In the genomic region with DNA sequence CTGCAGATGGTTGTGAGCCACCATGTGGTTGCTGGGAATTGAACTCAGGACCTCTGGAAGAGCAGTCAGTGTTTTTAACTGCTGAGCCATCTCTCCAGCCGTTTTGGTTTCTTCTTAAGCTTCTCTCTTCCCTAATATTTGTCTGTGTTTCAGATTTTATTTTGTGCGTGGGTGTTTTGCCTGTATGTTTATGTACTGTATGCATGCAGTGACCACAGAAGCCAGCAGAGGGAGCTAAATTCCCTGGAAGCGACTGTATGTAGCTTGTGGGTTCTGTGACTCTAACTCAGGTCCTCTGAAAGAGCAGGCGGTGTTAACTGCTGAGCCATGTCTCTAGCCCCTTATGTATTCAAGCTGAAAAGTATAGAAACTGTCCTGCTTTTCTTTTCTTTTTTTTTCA, we compare ENCODE assay signal across 10 mouse cellular contexts. TPM values are rescaled to one million over a fixed set of nuclear protein-coding genes. Genes with fewer than 3 reads are reported as not detected.
DNase-seq lines count a peak whose midpoint lies in the region; ATAC-seq and TF ChIP-seq lines count a peak whose summit lies in the region.
"Had no signal": no experiment of that assay in that cellular context is flagged by ENCODE, and none has a peak within 500 bp of the region (broad histone marks: within the 10 kb centered on the region; RNA-seq: fewer than 3 reads in every experiment).

No protein-coding gene starts in this region.

- peak; percentile 37; the same call in 1 of the 2 replicates for TF ChIP-seq CTCF in cerebellum, adult 2 months (IDR thresholded peaks at IDR 0.05; ENCODE audit: borderline replicate concordance, insufficient read depth, low read depth, low read length)
- TF ChIP-seq CTCF in lung, embryonic 14.5 days (IDR thresholded peaks at IDR 0.05; ENCODE audit: low read depth) = peak; percentile 60

- H3K9me3 ChIP-seq in lung, embryonic 14.5 days (ENCODE audit: low read depth, low read length) = no peaks in the 10 kb centered on the region

- H3K9ac ChIP-seq in lung, embryonic 14.5 days = no peak overlapping the region
- H3K9ac ChIP-seq: heart, embryonic 13.5 days; liver, embryonic 15.5 days had no signal

- ATAC-seq in lung, embryonic 14.5 days (ENCODE audit: insufficient read depth) = no peak

- DNase-seq in cerebellum, adult 2 months = no peak
- no peak for DNase-seq in cerebellum, adult 11 months
- DNase-seq in lung, embryonic 14.5 days = peak; percentile 76
- no peak for DNase-seq in lung, postnatal 25 days (ENCODE audit: low spot score)
- DNase-seq in c-Kit-positive CD71-positive TER-119-positive erythroid progenitor cells, embryonic 14.5 days (ENCODE audit: low spot score) = peak; percentile 84
- peak; percentile 75 for DNase-seq in thymus, postnatal 0 days (ENCODE audit: low spot score)
- DNase-seq in urinary bladder, adult 2 months (ENCODE audit: low spot score) = no peak
- no peak for DNase-seq in layer of hippocampus, postnatal 14 days (ENCODE audit: low spot score in 2 of 2)

- no peak overlapping the region for H3K27ac ChIP-seq in cerebellum, adult 2 months (ENCODE audit: insufficient read depth, low read length)
- H3K27ac ChIP-seq in lung, embryonic 14.5 days (ENCODE audit: low read depth) = no peak overlapping the region
- H3K27ac ChIP-seq: heart, embryonic 13.5 days; liver, embryonic 15.5 days had no signal

- H3K27me3 ChIP-seq in cerebellum, adult 2 months (ENCODE audit: control insufficient read depth, insufficient read depth, low read length) = no peaks in the 10 kb centered on the region; the same call in 1 of the 2 replicates
- no peaks in the 10 kb centered on the region for H3K27me3 ChIP-seq in lung, embryonic 14.5 days (ENCODE audit: insufficient read depth, low read length)
- H3K27me3 ChIP-seq: heart, embryonic 13.5 days; liver, embryonic 15.5 days had no signal

- no peaks in the 10 kb centered on the region for H3K36me3 ChIP-seq in lung, embryonic 14.5 days (ENCODE audit: insufficient read depth)
- H3K36me3 ChIP-seq: heart, embryonic 13.5 days; liver, embryonic 15.5 days had no signal

- 61% methylated on average over 4 of the region's 4 CpGs for WGBS in cerebellum, adult 2 months
- WGBS in lung, embryonic 14.5 days = 55% methylated on average over 4 of the region's 4 CpGs

- H3K4me1 ChIP-seq in cerebellum, adult 2 months (ENCODE audit: control insufficient read depth, insufficient read depth, low read length) = peaks cover 7% of the 10 kb centered on the region; the same call in 1 of the 2 replicates
- H3K4me1 ChIP-seq in lung, embryonic 14.5 days (ENCODE audit: insufficient read depth) = peaks cover 1% of the 10 kb centered on the region; the same call in 1 of the 2 replicates

- H3K4me3 ChIP-seq in cerebellum, adult 2 months (replicated peaks; ENCODE audit: insufficient read depth, low read depth, low read length) = no peak overlapping the region
- H3K4me3 ChIP-seq in lung, embryonic 14.5 days (ENCODE audit: low read depth, low read length) = no peak overlapping the region
- H3K4me3 ChIP-seq: heart, embryonic 13.5 days; liver, embryonic 15.5 days had no signal

- no peak for TF ChIP-seq POLR2A in cerebellum, adult 2 months (IDR thresholded peaks at IDR 0.05; ENCODE audit: borderline replicate concordance, insufficient read depth, low read length)

- no peak overlapping the region for H3K4me2 ChIP-seq in lung, embryonic 14.5 days
- H3K4me2 ChIP-seq: heart, embryonic 13.5 days; liver, embryonic 15.5 days had no signal

RNA-seq across cellular contexts. Expression of a gene that starts 3.4 kb away (rescaled TPM):
- polyA plus RNA-seq in cerebellum, adult 2 months (2012; rRNA removed) = 6.4 and 9.0 TPM in 2 replicates
- 224 and 232 TPM in 2 replicates for polyA plus RNA-seq in lung, embryonic 14.5 days (2014; fragmentation: Nextera tagmentation; extraction: Ambion mirVana)
- 153 and 156 TPM in 2 replicates for polyA plus RNA-seq in thymus, postnatal 0 days (2015; fragmentation: Nextera tagmentation; extraction: Ambion mirVana)
- polyA plus RNA-seq in urinary bladder, adult 2 months (2012; rRNA removed) = 94.8 and 129 TPM in 2 replicates
- 100 to 1,000 TPM; 119 to 162 TPM for total RNA-seq in layer of hippocampus, postnatal 14 days (2021)

RNA-seq across cellular contexts. Expression of a gene that starts 28.7 kb away (rescaled TPM):
- 25.7 and 37.7 TPM in 2 replicates for polyA plus RNA-seq in cerebellum, adult 2 months (2012; rRNA removed)
- polyA plus RNA-seq in lung, embryonic 14.5 days (2014; fragmentation: Nextera tagmentation; extraction: Ambion mirVana) = 0.91 and 1.8 TPM in 2 replicates
- 0.99 and 1.1 TPM in 2 replicates for polyA plus RNA-seq in thymus, postnatal 0 days (2015; fragmentation: Nextera tagmentation; extraction: Ambion mirVana)
- polyA plus RNA-seq in urinary bladder, adult 2 months (2012; rRNA removed) = 6.4 and 7.1 TPM in 2 replicates
- total RNA-seq in layer of hippocampus, postnatal 14 days (2021) = 1 to 10 TPM; 3.7 to 5.1 TPM

RNA-seq across cellular contexts. Expression of a gene that starts 48.1 kb away (rescaled TPM):
- polyA plus RNA-seq in cerebellum, adult 2 months (2012; rRNA removed) = 0.07 and 0.22 TPM in 2 replicates
- polyA plus RNA-seq in lung, embryonic 14.5 days (2014; fragmentation: Nextera tagmentation; extraction: Ambion mirVana) = 33.4 and 35.1 TPM in 2 replicates
- 21.8 and 25.3 TPM in 2 replicates for polyA plus RNA-seq in thymus, postnatal 0 days (2015; fragmentation: Nextera tagmentation; extraction: Ambion mirVana)
- 0.78 and 1.5 TPM in 2 replicates for polyA plus RNA-seq in urinary bladder, adult 2 months (2012; rRNA removed)
- 1 to 10 TPM; 1.2 to 2.6 TPM for total RNA-seq in layer of hippocampus, postnatal 14 days (2021)

Comparison
In these comparisons a context has a peak if more than half of its experiments do, and no peak if none do; other contexts are left out.
1. DNase-seq: peak in lung, embryonic 14.5 days (single experiment), c-Kit-positive CD71-positive TER-119-positive erythroid progenitor cells, embryonic 14.5 days (single experiment) and thymus, postnatal 0 days (single experiment); none in cerebellum, adult 2 months (0 of 2), cerebellum, adult 11 months (single experiment), lung, postnatal 25 days (single experiment), urinary bladder, adult 2 months (single experiment) and layer of hippocampus, postnatal 14 days (0 of 2).